Mouse (Mus musculus) brain, embryonic 18.5 days (tissue): ENCODE data around the gene Cerkl.

Experiments
- DNase-seq: peaks from one replicate; pipeline ENCODE4 v3.0.0-alpha.2; 2012; ENCODE audit warnings: low read depth, low spot score

Gene Cerkl

DNA sequence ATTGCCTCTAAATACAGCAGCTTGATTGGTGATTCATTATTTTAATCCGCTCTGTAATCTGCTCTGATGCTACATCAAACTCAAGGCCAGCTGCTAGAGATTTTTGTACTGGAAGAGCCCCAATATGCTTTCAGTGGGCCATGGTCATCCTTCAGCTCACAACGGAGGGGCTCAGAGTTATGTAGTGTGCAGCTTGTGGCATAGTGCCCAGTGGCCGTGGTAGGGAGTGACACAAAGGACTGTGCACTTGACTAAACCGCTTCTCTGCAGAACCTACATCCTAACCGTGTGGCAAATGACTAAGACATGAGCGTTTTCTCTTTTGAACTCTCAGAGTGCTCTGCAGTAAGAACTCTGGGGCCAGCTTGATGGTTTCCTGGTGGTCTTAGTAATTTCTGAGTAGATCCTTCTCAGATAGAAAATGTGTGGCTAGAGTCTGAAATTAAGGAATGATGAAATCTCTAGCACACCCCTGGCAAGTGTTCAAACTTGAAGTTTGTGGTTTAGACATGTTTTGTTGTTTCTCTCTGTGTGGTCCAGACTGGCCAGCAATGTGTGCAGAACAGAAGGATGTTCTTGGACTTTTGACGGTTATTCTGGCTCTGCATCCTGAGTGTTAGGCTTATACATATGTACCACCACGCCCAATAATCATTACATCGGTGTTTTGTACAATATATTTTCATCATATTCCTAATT lies 140.3 kb downstream of the Cerkl start:
- DNase-seq = no peak

DNA sequence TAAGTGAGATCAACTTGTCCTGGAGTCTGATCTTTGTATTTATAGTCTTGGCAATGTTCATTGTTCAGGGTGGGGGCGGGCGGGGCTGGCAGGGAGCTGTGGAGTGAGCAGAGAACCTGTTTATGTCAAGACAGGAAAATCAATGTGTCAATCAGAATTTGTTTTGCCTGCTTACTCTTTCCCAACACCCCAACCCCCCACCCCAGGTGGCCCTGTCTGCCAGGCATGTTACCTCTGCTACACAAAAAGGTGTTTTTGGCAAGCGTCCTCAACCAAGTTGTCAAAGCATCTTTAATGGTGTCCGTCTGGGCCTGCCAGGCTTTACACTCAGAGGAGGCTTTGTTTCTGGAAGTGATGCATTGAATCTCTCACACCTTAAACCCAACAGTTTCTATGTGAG lies 141.5 kb downstream of the Cerkl start:
- DNase-seq = no peak

DNA sequence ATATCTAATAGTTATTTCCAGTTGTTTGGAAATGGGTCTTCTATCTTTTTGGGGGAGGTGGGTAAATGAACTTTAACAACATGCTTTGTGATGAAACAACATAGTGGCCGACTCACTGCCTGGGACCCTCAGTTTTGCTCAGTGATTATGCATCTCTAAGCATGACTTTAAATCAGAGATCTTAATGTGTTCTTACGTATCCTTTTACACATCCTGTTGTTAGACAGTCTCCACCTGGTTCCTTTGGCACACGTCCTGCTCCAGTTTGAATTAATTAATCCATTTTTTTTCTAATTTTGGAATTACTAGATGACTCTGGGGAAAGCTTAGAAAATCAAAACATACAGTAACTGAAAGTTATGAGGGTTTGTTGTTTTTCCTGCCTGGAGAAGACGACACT lies 144.1 kb downstream of the Cerkl start:
- DNase-seq = no peak

DNA sequence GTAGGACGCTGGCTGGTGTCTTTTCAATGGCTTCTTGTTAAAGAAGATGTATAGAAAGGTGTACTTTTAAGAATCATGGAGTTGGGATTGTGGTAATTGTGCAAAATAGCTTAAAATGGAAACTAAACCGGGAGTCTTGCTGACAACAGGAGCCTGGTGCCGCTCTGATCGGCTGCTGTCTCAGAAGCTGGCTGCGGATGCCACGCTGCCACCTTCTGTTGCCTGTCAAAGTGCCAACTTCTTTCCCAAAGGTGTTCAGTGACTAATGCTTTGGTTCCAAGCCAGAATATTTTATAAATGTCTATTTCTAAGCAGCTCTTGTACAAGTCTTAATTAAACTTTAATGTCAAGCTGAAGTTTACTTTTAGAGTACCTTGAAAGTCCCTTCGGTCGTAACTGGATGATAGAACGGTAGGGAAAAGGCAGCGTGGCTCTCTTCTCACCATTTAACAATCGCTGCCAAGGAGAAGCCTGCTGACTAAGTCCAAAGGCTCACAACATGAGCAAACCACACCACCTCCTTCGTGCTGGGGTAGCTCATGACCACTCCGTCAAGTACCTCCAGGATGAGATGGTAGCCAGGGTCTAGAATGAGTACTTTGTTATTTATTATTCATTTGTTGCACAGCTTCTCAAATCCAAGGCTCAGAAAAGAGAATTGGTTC lies 147.0 kb downstream of the Cerkl start:
- DNase-seq = peak; percentile 14

DNA sequence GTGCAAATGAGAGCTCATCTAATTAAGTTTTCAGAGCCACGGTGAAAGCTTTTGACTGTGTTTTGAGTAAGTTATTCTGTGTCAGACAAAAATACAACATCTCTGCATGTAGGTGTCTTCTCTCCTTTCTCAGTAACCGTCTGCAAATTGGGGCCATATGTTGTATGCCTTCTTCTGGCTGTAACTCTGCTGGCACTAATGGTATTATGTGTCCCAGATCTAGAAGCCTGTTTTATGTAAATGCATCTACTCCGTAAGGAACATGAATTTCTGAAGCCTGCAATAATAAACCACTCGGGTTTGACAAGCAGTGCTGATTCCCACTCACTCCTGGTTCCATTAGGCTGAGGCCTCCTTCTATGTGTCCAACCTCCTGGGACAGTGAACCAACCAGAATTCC lies 149.0 kb downstream of the Cerkl start:
- DNase-seq = no peak

DNA sequence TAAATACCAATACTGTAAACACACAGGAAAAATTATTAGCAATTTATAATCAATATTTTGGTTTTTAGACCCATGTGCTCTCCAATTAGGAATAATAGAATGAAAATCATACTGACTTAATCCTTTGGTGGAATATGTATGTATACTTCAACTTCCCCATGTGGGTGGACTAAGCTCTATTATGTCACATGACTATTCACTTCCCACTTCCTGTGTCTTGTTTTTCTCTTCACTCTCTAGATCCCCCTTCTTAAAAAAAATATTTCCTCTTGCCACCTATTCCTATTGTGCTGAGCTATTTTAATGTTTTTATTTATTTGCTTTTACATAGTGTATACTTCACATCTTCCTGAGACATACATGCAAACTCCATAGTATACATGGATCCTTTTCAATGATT lies 154.2 kb downstream of the Cerkl start:
- no peak for DNase-seq

DNA sequence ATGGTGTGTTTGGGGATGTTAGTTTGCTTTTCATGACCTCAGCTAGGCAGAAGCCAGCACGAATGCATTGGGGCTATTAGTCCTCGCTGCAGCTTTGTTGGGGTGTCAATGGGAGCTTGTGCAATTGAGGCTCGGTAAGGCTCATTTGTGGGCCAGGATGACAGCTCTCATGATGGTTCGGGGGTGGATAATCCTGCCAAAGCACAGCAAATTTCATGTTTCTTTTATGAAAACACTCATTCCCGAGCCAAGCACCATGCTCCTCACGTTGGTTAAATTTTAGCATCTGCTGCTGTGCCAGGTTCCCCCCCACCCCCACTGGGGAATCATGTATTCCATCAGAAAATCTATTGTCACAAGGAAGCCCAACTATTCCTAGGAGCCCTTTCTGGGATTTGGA lies 164.2 kb downstream of the Cerkl start:
- DNase-seq = no peak

DNA sequence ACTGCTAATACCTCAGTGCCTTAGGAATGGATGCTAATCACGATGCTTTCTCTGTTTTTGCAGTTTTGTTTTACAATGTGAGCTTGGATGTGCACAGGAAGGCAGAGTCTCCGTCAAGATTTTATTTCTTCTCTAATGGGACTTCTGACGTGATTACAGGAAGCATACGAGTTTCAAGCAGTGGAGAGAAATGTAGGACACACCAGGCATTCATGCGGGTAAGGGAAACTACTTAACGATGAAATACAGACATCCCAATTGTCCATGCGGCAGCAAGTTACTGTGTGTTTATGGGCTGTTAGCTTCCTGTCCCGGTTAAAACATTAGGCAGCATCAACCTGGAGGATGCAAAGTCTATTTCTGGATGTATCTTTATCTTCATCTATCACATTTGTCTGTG lies 164.7 kb downstream of the Cerkl start:
- no peak for DNase-seq

DNA sequence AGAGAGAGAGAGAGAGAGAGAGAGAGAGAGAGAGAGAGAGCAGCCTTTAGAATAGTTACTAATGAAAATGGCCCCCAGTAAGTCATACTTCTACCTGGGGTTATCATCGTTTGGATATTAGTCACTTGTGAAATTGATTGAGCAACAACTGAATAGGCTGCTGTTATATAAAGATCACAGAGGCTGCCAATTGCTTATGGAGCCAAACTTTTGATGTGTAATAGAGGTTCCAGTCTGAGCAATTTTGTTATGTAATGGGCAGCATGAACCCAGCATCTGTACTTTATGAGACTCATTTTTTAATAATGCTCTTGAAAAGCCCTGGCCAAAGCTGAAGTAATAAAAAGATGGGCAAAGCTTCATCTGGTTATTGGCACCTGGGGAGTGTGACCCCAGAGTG lies 166.4 kb downstream of the Cerkl start:
- DNase-seq = no peak

DNA sequence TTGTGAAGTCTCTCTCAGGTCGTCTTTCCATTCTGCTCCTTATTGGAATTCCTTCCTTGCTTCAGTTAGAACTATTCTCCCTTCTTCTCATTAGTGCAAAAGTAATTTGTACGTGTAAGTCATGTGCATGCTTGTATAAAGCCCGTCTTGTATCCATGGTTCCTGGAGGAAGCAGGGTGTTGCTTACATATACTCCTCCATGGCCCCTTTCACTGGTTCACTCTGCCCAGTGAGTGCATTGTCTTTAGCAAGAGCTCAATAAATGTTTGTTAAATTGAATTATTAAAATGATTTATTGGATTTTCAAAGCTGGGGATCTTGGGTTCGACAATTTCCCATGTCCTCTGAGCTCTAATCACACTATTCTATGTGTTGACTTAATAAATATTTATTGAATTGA lies 172.4 kb downstream of the Cerkl start:
- DNase-seq = no peak
